Mouse (Mus musculus): ENCODE data around the gene Cnga4. TPM values are rescaled to one million over a fixed set of nuclear protein-coding genes. Genes with fewer than 3 reads are reported as not detected.
"Not testable (repeated sequence)": the region's sequence is repeated elsewhere in the genome, so short reads cannot be mapped to it uniquely, and the experiment has no call there.

Cnga4 gene
- not detected in 2 replicates for polyA plus RNA-seq (2016; fragmentation: Nextera tagmentation; extraction: Ambion mirVana)

DNA sequence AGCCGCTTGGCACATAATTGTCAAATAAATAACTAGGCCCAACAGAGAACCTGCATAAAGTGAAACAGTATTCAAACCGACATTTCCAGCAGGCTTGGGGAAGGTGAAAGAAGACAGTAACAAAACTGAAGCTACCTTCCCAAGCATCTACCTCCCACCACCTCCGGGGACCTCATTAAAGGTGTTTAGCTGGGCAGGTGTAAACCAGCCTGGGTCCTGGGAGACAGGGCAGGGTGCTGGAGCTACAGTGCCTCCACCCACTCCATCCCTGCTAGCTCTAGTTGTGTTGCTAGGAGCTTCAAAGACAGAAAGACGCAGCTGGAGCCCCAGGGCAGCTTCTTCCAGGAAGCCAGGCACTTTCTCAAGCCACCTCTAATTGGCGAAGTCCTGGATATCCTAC lies at the start of gene Cnga4:
TSS of gene Cnga4 (plus strand) at position 301 of the 400 bp plus-strand sequence.
- peaks cover 4% of the 10 kb centered on the region; the same call in 1 of the 2 replicates for H3K4me1 ChIP-seq
- H3K4me3 ChIP-seq: no peak within 1 kb of the TSS
- H3K27ac ChIP-seq: no peak within 1 kb of the TSS
- H3K36me3 ChIP-seq: no peaks in the 10 kb centered on the region
- no peak for DNase-seq (ENCODE audit: low spot score)
- H3K27me3 ChIP-seq (ENCODE audit: insufficient read depth, poor library complexity, severe bottlenecking): no peaks in the 10 kb centered on the region
- WGBS: 62% methylated on average over 5 of the region's 5 CpGs
- no peaks in the 10 kb centered on the region for H3K9me3 ChIP-seq

DNA sequence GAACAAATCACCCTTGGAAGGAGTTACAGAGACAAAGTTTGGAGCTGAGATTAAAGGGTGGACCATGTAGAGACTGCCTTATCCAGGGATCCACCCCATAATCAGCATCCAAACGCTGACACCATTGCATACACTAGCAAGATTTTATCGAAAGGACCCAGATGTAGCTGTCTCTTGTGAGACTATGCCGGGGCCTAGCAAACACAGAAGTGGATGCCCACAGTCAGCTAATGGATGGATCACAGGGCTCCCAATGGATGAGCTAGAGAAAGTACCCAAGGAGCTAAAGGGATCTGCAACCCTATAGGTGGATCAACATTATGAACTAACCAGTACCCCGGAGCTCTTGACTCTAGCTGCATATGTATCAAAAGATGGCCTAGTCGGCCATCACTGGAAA lies 48.3 kb upstream of the Cnga4 start:
- no CpG with 5 or more reads among the region's 5 CpGs for WGBS
- H3K9me3 ChIP-seq; H3K4me3 ChIP-seq; H3K4me1 ChIP-seq; H3K27me3 ChIP-seq (ENCODE audit: insufficient read depth, poor library complexity, severe bottlenecking); H3K27ac ChIP-seq; H3K36me3 ChIP-seq; DNase-seq (ENCODE audit: low spot score): not testable (repeated sequence)

DNA sequence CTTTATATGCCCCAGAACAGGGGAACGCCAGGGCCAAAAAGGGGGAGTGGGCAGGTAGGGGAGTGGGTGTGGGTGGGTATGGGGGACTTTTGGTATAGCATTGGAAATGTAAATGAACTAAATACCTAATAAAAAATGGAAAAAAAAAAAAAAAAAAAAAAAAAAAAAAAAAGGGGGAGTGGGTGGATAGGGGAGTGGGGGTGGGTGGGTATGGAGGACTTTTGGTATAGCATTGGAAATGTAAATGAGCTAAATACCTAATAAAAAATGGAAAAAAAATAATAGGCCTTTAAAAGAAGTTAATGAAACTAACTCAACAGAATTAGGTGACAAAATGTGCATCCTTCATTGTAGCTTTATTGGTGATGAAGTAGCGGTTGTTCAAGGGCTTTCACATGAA lies 47.9 kb upstream of the Cnga4 start:
- not testable (repeated sequence) for H3K27me3 ChIP-seq (ENCODE audit: insufficient read depth, poor library complexity, severe bottlenecking); H3K4me3 ChIP-seq; DNase-seq (ENCODE audit: low spot score); H3K9me3 ChIP-seq; H3K4me1 ChIP-seq; H3K27ac ChIP-seq; H3K36me3 ChIP-seq
- WGBS: 96% methylated on average over 1 of the region's 2 CpGs

DNA sequence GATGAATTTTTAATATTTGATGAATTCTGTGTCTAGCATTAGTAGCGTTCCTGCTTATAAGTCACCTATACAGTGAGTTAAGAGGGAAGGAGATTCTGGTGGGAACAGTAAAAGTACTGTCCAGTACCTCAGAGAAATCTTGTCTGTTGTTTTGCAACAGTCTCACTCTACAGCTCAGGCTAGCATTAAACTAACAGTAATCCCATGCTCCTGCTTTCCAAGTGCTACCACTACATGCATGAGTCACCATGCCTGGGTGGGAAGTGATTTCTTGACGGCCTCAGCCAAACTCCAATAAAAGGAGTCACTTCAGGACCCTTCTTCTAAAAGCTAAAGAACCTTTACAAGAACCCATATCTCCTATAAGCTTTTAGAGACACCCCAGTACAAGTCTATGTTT lies 42.7 kb upstream of the Cnga4 start:
- H3K36me3 ChIP-seq: no peaks in the 10 kb centered on the region
- no peak for DNase-seq (ENCODE audit: low spot score)

DNA sequence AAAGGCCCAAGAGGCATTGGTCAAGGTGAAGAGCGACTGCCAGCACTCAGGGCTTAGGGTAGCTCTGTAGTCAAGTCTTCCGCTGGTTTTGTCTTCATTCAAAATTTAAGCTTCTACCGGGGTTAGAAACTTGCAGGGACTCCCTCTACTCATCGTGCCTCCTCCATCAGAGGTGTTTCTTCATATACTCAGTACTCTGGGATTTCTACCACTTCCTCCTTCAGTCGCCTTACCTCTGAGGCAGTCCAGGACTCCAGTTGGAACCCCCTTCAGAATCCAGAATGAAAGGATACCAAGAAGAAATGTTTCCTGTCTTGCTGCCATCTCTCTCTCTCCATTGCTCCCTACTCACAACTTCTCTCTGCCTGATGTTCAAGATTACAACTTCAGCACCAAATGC lies 37.1 kb upstream of the Cnga4 start:
- peaks cover 2% of the 10 kb centered on the region; the same call in 1 of the 2 replicates for H3K36me3 ChIP-seq
- no peak overlapping the region for H3K27ac ChIP-seq
- H3K4me3 ChIP-seq: no peak overlapping the region
- H3K4me1 ChIP-seq: no peaks in the 10 kb centered on the region
- 79% methylated on average over 5 of the region's 5 CpGs for WGBS
- H3K9me3 ChIP-seq: no peaks in the 10 kb centered on the region
- H3K27me3 ChIP-seq (ENCODE audit: insufficient read depth, poor library complexity, severe bottlenecking): no peaks in the 10 kb centered on the region
- DNase-seq (ENCODE audit: low spot score): no peak

More for the DNA sequence above, 42.7 kb upstream of the Cnga4 start:
- H3K9me3 ChIP-seq: no peaks in the 10 kb centered on the region
- H3K27me3 ChIP-seq (ENCODE audit: insufficient read depth, poor library complexity, severe bottlenecking): no peaks in the 10 kb centered on the region
- H3K4me3 ChIP-seq: no peak overlapping the region
- WGBS: 76% methylated on average over 2 of the region's 2 CpGs
- no peaks in the 10 kb centered on the region for H3K4me1 ChIP-seq
- H3K27ac ChIP-seq: no peak overlapping the region

DNA sequence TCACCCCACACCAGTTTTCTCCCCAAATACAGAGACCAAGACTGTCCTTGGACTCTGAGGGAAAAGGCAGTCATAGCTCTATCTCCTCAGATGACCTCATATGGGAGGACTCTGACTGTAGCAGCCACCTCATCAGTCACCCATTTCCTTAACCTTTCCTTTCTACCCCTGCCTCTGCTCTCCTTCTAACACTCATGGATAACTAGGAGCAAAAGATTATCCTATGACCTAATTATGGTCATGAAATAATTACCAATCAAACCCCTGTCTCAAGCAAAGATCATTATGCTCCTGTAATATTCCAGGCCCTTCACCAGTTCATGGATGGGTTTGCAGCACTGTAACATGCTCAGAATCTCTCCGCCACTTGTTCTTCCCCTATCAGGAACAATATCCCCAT lies 36.4 kb upstream of the Cnga4 start, which contains the start of gene Olfr692:
TSS of gene Olfr692 (plus strand) at position 301 of the 400 bp plus-strand sequence.
- H3K4me1 ChIP-seq: no peaks in the 10 kb centered on the region
- H3K4me3 ChIP-seq: no peak within 1 kb of the TSS
- H3K27ac ChIP-seq: no peak within 1 kb of the TSS
- no peak for DNase-seq (ENCODE audit: low spot score)
- peaks cover 2% of the 10 kb centered on the region; the same call in 1 of the 2 replicates for H3K36me3 ChIP-seq
- H3K27me3 ChIP-seq (ENCODE audit: insufficient read depth, poor library complexity, severe bottlenecking): no peaks in the 10 kb centered on the region
- 93% methylated on average over 1 of the region's 1 CpGs for WGBS
- H3K9me3 ChIP-seq: no peaks in the 10 kb centered on the region

DNA sequence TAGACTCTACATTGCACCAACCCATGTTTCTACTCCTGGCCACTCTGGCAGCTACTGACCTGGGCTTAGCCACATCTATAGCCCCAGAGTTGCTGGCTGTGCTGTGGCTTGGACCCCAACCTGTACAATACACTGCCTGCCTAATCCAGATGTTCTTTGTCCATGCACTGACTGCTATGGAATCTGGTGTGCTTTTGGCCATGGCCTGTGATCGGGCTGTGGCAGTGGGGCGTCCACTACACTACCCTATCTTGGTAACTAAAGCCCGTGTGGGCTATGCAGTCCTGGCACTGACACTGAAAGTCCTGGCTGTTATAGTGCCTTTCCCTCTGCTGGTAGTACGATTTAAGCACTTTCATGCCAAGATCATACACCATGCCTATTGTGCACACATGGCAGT lies 35.8 kb upstream of the Cnga4 start:
- Histone ChIP-seq H3K27me3 (ENCODE audit: insufficient read depth, poor library complexity, severe bottlenecking) (no peaks in the 10 kb centered on the region), H3K4me1 (no peaks in the 10 kb centered on the region), H3K4me3 (no peak overlapping the region), H3K9me3 (no peaks in the 10 kb centered on the region), H3K27ac (no peak overlapping the region), H3K36me3 (peaks cover 2% of the 10 kb centered on the region; the same call in 1 of the 2 replicates)
- no peak for DNase-seq (ENCODE audit: low spot score)
- 82% methylated on average over 4 of the region's 4 CpGs for WGBS

DNA sequence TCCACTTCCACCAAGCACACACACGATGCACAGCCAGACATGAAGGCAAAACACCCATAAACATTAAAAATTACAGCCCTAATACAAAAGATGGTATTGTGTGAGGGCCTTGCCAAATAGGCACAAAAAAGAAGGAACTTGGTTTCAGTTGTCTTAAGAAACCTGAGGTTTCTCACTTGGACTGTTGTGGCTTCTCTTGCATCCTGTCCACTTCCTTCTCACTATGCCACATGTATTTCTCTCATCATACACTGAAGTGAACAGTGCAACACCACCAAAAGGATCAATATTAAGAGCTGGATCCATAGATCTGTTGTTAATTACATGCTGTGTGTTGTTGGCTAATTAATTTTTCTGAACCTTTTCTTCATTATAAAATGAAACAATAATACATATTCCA lies 31.5 kb upstream of the Cnga4 start:
- H3K36me3 ChIP-seq: peaks cover 23% of the 10 kb centered on the region

DNA sequence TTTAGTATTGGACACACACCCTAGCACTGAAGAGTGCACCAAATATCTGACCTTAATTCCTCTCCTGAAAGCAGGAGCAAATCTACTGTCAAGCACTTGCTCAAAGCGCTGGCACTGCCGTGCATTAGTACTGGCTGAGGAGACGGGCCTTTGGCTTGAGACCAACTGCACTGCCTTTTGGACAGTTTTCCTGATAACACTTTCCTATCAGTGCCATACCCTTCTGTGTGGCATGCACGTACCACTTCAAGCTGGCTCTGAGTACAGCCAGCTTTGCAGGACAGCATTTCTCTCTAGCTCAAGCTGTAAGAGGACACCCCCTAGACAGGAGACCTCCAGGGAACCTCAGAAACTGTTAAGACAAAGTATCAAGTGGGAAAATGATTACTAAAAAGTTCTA lies 30.9 kb upstream of the Cnga4 start:
- Histone ChIP-seq H3K9me3 (no peaks in the 10 kb centered on the region), H3K4me1 (no peaks in the 10 kb centered on the region), H3K36me3 (peaks cover 29% of the 10 kb centered on the region), H3K27me3 (ENCODE audit: insufficient read depth, poor library complexity, severe bottlenecking) (no peaks in the 10 kb centered on the region), H3K4me3 (no peak overlapping the region), H3K27ac (no peak overlapping the region)
- no peak for DNase-seq (ENCODE audit: low spot score)
- 61% methylated on average over 4 of the region's 4 CpGs for WGBS

More for the DNA sequence above, 31.5 kb upstream of the Cnga4 start:
- H3K27ac ChIP-seq: no peak overlapping the region
- 92% methylated on average over 1 of the region's 1 CpGs for WGBS
- H3K4me3 ChIP-seq: no peak overlapping the region
- no peaks in the 10 kb centered on the region for H3K9me3 ChIP-seq
- no peak for DNase-seq (ENCODE audit: low spot score)
- H3K4me1 ChIP-seq: no peaks in the 10 kb centered on the region
- H3K27me3 ChIP-seq (ENCODE audit: insufficient read depth, poor library complexity, severe bottlenecking): no peaks in the 10 kb centered on the region

DNA sequence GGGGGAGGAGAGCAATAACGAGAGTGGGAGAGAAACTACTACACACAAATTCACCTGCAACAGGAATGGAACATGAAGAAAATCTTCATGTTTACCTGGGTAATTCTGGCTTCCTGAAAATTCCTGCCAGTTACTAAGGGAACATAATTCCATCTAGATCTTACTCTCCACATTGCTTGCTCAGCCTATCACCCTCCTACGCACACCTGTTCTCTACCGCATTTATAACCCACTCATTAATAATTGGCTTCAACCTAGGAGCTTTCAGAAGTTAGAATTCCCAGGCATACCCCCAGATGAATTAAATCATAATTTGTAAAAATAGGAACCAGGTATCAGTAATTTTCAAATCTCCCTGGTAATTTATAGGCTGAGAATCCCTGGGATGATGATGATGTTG lies 30.4 kb upstream of the Cnga4 start:
- Histone ChIP-seq H3K36me3 (peaks cover 34% of the 10 kb centered on the region), H3K4me3 (no peak overlapping the region), H3K4me1 (no peaks in the 10 kb centered on the region), H3K9me3 (no peaks in the 10 kb centered on the region), H3K27me3 (ENCODE audit: insufficient read depth, poor library complexity, severe bottlenecking) (no peaks in the 10 kb centered on the region), H3K27ac (no peak overlapping the region)
- DNase-seq (ENCODE audit: low spot score): no peak
- 96% methylated on average over 3 of the region's 3 CpGs for WGBS

DNA sequence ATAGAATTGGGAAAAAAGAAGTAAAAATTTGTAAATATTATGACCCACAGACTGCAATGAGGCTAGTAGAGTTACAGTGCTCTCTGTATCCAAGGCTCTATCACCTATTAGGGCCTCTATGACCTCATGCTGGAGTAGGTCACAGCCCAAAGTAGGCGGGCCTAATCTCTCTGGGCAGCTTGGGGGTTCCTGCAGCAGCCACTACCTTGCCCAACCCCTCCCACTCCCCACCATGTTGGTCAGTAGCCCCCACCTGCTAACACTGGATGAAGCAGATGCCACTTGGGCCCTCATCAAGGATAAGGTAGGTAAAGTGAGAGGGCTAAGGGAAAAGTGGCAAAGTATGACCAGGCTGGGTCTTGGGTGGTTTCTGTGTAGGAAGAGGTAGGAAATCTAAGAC lies 29.5 kb upstream of the Cnga4 start, which contains the start of gene Gm5901:
TSS of gene Gm5901 (plus strand) at position 173 of the 400 bp plus-strand sequence.
- DNase-seq (ENCODE audit: low spot score): no peak
- Histone ChIP-seq H3K4me3 (no peak within 1 kb of the TSS), H3K27ac (no peak within 1 kb of the TSS), H3K9me3 (no peaks in the 10 kb centered on the region), H3K4me1 (no peaks in the 10 kb centered on the region), H3K36me3 (peaks cover 43% of the 10 kb centered on the region), H3K27me3 (ENCODE audit: insufficient read depth, poor library complexity, severe bottlenecking) (no peaks in the 10 kb centered on the region)
- WGBS: 68% methylated on average over 1 of the region's 1 CpGs

DNA sequence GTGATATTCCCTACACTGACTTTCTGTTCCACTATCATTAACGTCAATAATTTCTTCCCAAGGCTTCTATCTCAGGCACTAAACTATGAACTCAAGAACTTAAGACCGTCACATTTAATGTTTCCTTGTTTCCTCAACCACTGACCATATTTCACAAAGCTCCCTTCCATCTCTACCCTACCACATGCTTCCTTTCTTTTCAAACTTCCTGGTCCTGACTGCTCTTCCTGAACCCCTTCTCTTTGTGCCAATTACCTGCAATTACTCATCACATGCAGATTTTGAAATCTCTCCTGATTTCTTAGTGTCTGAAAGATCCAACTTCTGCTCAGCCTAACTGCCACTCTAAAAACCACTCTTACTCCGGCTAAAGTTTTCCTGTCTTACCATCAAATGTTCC lies 24.0 kb upstream of the Cnga4 start:
- Histone ChIP-seq H3K36me3 (peaks cover 76% of the 10 kb centered on the region), H3K4me3 (no peak overlapping the region), H3K4me1 (no peaks in the 10 kb centered on the region), H3K27me3 (ENCODE audit: insufficient read depth, poor library complexity, severe bottlenecking) (no peaks in the 10 kb centered on the region), H3K27ac (no peak overlapping the region), H3K9me3 (no peaks in the 10 kb centered on the region)
- 95% methylated on average over 3 of the region's 3 CpGs for WGBS
- DNase-seq (ENCODE audit: low spot score): no peak

DNA sequence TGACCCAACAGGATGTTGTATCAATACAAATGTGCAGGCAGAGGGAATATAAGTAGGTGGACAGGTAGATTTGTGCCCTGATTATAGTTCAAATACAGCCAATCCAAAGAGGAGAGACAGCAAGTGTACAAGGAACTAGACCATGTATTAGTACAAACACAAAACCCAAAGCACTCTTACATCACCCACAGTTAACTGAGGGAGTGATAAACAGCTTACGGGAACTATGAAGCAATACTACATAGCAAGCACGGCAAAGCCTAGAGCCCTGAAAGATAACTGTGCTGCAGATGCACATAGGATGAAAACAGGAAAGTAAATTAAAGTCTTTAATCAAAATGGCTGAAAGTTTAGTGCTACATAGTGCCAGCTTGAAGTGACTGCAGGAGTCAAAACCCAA lies 16.7 kb upstream of the Cnga4 start:
- Histone ChIP-seq H3K4me1 (no peaks in the 10 kb centered on the region), H3K27ac (no peak overlapping the region), H3K9me3 (no peaks in the 10 kb centered on the region), H3K4me3 (no peak overlapping the region), H3K27me3 (ENCODE audit: insufficient read depth, poor library complexity, severe bottlenecking) (no peaks in the 10 kb centered on the region), H3K36me3 (peaks cover 71% of the 10 kb centered on the region)
- no peak for DNase-seq (ENCODE audit: low spot score)
- 100% methylated on average over 2 of the region's 2 CpGs for WGBS

DNA sequence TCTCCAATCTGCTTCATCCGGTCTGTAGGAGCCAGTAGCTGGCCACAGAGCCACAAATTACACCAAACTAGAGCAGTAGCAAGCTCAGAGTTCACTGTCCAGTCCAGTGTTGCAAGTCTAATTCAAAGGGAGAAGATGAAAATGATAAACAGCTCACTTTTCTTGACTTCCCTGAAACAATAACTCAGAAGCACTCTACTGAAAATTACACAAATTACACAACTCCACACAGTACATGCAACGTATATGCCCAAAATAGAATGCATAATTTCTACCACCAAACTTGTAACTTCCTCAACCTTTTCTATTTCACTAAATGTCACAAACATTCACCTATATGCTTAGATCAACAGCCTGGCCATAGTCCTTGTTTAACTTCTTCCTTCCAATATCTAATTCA lies 14.1 kb upstream of the Cnga4 start:
- Histone ChIP-seq H3K27ac (no peak overlapping the region), H3K9me3 (no peaks in the 10 kb centered on the region), H3K4me3 (no peak overlapping the region), H3K4me1 (no peaks in the 10 kb centered on the region), H3K36me3 (peaks cover 46% of the 10 kb centered on the region), H3K27me3 (ENCODE audit: insufficient read depth, poor library complexity, severe bottlenecking) (no peaks in the 10 kb centered on the region)
- 90% methylated on average over 2 of the region's 2 CpGs for WGBS
- no peak for DNase-seq (ENCODE audit: low spot score)

Measured in heart, embryonic 10.5 days (tissue).